Mouse (Mus musculus) limb, embryonic 14.5 days (tissue): ENCODE measurements around the gene Filip1l. TPM values are rescaled to one million over a fixed set of nuclear protein-coding genes. Genes with fewer than 3 reads are reported as not detected.

Experiments
- ATAC-seq: fragments of 200-750 bp; cut with Nextera tagmentation; 2 replicates; pipeline ENCODE4 v1.8.0; 2017; ENCODE audit warnings: low read depth, moderate number of reproducible peaks, moderate TSS enrichment; ENCODE audit not compliant: low FRiP score
- DNase-seq: peaks from one replicate; pipeline ENCODE4 v3.0.0-alpha.2; 2015; ENCODE audit warnings: low spot score
- H3K27ac ChIP-seq: fragments of 300-500 bp; sonication (generic); replicated peaks from 2 replicates; pipeline ENCODE4 v1.5.1; 2014; ENCODE audit warnings: low read depth, mild to moderate bottlenecking, low read length, moderate library complexity, mixed read lengths
- H3K27me3 ChIP-seq: fragments of 300-500 bp; sonication (generic); 2 replicates; pipeline ENCODE4 v1.6.1; 2014; ENCODE audit warnings: low read length, mixed read lengths; ENCODE audit not compliant: control insufficient read depth, insufficient read depth
- H3K36me3 ChIP-seq: fragments of 300-500 bp; sonication (generic); 2 replicates; pipeline ENCODE4 v1.6.1; 2014; ENCODE audit warnings: mild to moderate bottlenecking, low read length, moderate library complexity, mixed read lengths; ENCODE audit not compliant: control insufficient read depth, insufficient read depth
- H3K4me1 ChIP-seq: fragments of 300-500 bp; sonication (generic); 2 replicates; pipeline ENCODE4 v1.6.1; 2014; ENCODE audit warnings: antibody characterized with exemption, low read length, mixed read lengths; ENCODE audit not compliant: control insufficient read depth, insufficient read depth
- H3K4me2 ChIP-seq: fragments of 300-500 bp; sonication (generic); replicated peaks from 2 replicates; pipeline ENCODE4 v1.6.1; 2014; ENCODE audit warnings: low read depth, mild to moderate bottlenecking, low read length, moderate library complexity; ENCODE audit not compliant: severe bottlenecking
- H3K4me3 ChIP-seq: fragments of 300-500 bp; sonication (generic); replicated peaks from 2 replicates; pipeline ENCODE4 v1.5.1; 2014; ENCODE audit warnings: low read length
- H3K9ac ChIP-seq: fragments of 300-500 bp; sonication (generic); 2 replicates; pipeline ENCODE4 v1.6.1; 2014; ENCODE audit warnings: mild to moderate bottlenecking, low read depth, low read length, moderate library complexity; ENCODE audit not compliant: severe bottlenecking
- H3K9me3 ChIP-seq: fragments of 300-500 bp; sonication (generic); 2 replicates; pipeline ENCODE4 v1.6.1; 2016; ENCODE audit warnings: low read length; ENCODE audit not compliant: control insufficient read depth
- POLR2A ChIP-seq: fragments of 200-500 bp; IDR thresholded peaks from 2 replicates; pipeline ENCODE4 v1.8.0; 2012; ENCODE audit warnings: inconsistent platforms, mild to moderate bottlenecking, moderate library complexity, borderline replicate concordance; ENCODE audit not compliant: insufficient read depth, insufficient read length; ENCODE audit errors: extremely low read depth
- WGBS: fragments of 180-500 bp; shearing (Covaris S2); extraction: QIAGEN DNeasy Blood & Tissue Kit; methylation state at CpG from one replicate; pipeline ENCODE4 v1.1.7; 2014; 5-methylcytosine and 5-hydroxymethylcytosine counted together
- polyA plus RNA-seq, 2 experiments: library from polyadenylated mRNA; depleted of rRNA in 1 of 2; stranded (reverse) in 1 of 2; unstranded in 1 of 2; fragments of >200 nt; fragmentation: Nextera tagmentation in 1 of 2; extraction: Ambion mirVana in 1 of 2; gene quantifications; 2 replicates each; pipeline versions ENCODE4 v1.2.1 to v1.2.3; 2012 to 2014

The Filip1l gene
- polyA plus RNA-seq, 2 experiments, result 30.3 to 43.9 TPM

- no peak for DNase-seq
- Histone ChIP-seq H3K27me3 (no peaks in the 10 kb centered on the region), H3K27ac (no peak overlapping the region), H3K4me2 (no peak overlapping the region), H3K9me3 (no peaks in the 10 kb centered on the region), H3K4me1 (peaks cover 25% of the 10 kb centered on the region), H3K4me3 (no peak overlapping the region), H3K36me3 (peaks cover 8% of the 10 kb centered on the region; the same call in 1 of the 2 replicates), H3K9ac (no peak overlapping the region)
- ATAC-seq, result no peak
- no peak for TF ChIP-seq POLR2A
These were observed 200.3 kb downstream of the Filip1l start for GRCm38 (mm10) chr16:57553235-57553634.

GRCm38 (mm10) chr16:57554886-57555400, 202.1 kb downstream of the Filip1l start:
- no peaks in the 10 kb centered on the region for H3K9me3 ChIP-seq
- H3K4me1 ChIP-seq, result peaks cover 25% of the 10 kb centered on the region
- H3K4me3 ChIP-seq, result no peak overlapping the region
- H3K36me3 ChIP-seq, result peaks cover 10% of the 10 kb centered on the region; the same call in 1 of the 2 replicates
- H3K27me3 ChIP-seq, result no peaks in the 10 kb centered on the region
- ATAC-seq, result no peak
- no peak overlapping the region for H3K4me2 ChIP-seq
- DNase-seq, result no peak
- 88% methylated on average over 6 of the region's 6 CpGs for WGBS
- H3K27ac ChIP-seq, result no peak overlapping the region
- H3K9ac ChIP-seq, result no peak overlapping the region
- no peak for TF ChIP-seq POLR2A

- ATAC-seq (no peak), DNase-seq (no peak)
- H3K36me3 ChIP-seq, result peaks cover 13% of the 10 kb centered on the region; the same call in 1 of the 2 replicates
These were observed 202.8 kb downstream of the Filip1l start for GRCm38 (mm10) chr16:57555667-57556066.

GRCm38 (mm10) chr16:57556244-57556643, 203.4 kb downstream of the Filip1l start:
- TF ChIP-seq POLR2A, result no peak
- no peak overlapping the region for H3K27ac ChIP-seq
- peaks cover 25% of the 10 kb centered on the region for H3K4me1 ChIP-seq
- H3K4me3 ChIP-seq, result no peak overlapping the region
- no peak overlapping the region for H3K4me2 ChIP-seq
- no peak overlapping the region for H3K9ac ChIP-seq
- DNase-seq (no peak), ATAC-seq (no peak)
- peaks cover 13% of the 10 kb centered on the region; the same call in 1 of the 2 replicates for H3K36me3 ChIP-seq
- no peaks in the 10 kb centered on the region for H3K27me3 ChIP-seq
- WGBS, result 72% methylated on average over 2 of the region's 2 CpGs
- H3K9me3 ChIP-seq, result no peaks in the 10 kb centered on the region

More at GRCm38 (mm10) chr16:57555667-57556066, 202.8 kb downstream of the Filip1l start:
- Histone ChIP-seq H3K4me2 (no peak overlapping the region), H3K4me3 (no peak overlapping the region), H3K27me3 (no peaks in the 10 kb centered on the region), H3K9ac (no peak overlapping the region), H3K9me3 (no peaks in the 10 kb centered on the region), H3K4me1 (peaks cover 25% of the 10 kb centered on the region), H3K27ac (no peak overlapping the region)
- no peak for TF ChIP-seq POLR2A
- WGBS, result 76% methylated on average over 4 of the region's 4 CpGs

- no peak overlapping the region for H3K4me2 ChIP-seq
- no peak for DNase-seq
- no peak overlapping the region for H3K9ac ChIP-seq
- peaks cover 19% of the 10 kb centered on the region for H3K4me1 ChIP-seq
- peaks cover 5% of the 10 kb centered on the region; the same call in 1 of the 2 replicates for H3K36me3 ChIP-seq
- H3K27ac ChIP-seq, result no peak overlapping the region
- 88% methylated on average over 3 of the region's 3 CpGs for WGBS
- no peak for ATAC-seq
- H3K9me3 ChIP-seq, result no peaks in the 10 kb centered on the region
- no peak overlapping the region for H3K4me3 ChIP-seq
- no peaks in the 10 kb centered on the region for H3K27me3 ChIP-seq
- TF ChIP-seq POLR2A, result no peak
These were observed 205.4 kb downstream of the Filip1l start for GRCm38 (mm10) chr16:57558258-57558657.
